Comparison of ENCODE assay signal across 8 mouse cellular contexts in the genomic region with DNA sequence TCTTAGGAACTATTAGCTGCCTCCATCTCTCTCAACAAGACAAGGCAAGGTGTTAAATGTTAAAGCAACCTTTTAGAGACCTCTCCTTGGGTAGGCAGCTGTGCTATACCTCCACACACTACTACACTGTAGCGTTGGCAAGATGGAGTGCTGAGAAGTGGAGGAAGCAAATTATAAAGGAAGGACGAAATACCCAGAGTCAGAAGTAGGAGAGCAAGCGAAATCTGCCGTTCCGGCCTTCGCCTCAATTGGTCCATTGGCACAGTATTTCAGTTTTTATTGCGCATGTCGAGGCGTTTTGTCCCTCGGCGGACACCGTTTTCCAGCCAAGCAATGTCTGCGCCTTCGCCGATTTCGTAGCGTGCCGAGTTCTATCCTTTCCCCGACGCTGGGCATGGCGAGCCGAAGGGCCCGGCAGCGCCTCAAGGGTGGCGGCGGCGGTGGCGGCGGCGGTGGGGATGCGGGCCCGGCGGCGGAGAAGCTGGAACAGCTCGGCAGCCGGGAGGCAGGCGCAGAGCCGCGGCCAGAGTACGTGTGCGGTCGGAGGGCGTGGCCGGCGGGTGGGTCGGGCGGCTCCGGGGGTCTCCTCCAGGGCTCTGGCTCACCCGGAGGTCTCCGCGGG. TPM values are rescaled to one million over a fixed set of nuclear protein-coding genes. Genes with fewer than 3 reads are reported as not detected.
A peak's percentile ranks its signal among the peaks of the same experiment; 100 is the strongest.
DNase-seq lines count a peak whose midpoint lies in the region; ATAC-seq and TF ChIP-seq lines count a peak whose summit lies in the region.

TSS of gene Alg9 (plus strand) at position 29 of the 622 bp plus-strand sequence.
TSS of gene 1110032A03Rik (minus strand) at position 530 of the 622 bp plus-strand sequence.

- DNase-seq in CD4-positive, CD25-positive, alpha-beta regulatory T cell, adult 2 months (ENCODE audit: low read depth, low spot score): peak; percentile 93
- DNase-seq in c-Kit-negative CD71-positive TER-119-positive erythroid progenitor cells, embryonic 14.5 days (ENCODE audit: low read depth, low spot score): peak; percentile 77
- DNase-seq in forebrain, embryonic 10.5 days (ENCODE audit: extremely low spot score, low spot score): peak; percentile 90
- DNase-seq in kidney, postnatal 25 days: peak; percentile 92
- DNase-seq in liver, embryonic 14.5 days (ENCODE audit: low read depth in 3 of 3, low spot score in 3 of 3): peak; percentile 70 to 79 (median 74)
- DNase-seq in neural tube, embryonic 11.5 days (ENCODE audit: low spot score): peak; percentile 89
- DNase-seq in stomach, postnatal 0 days (ENCODE audit: low spot score): peak; percentile 86

- H3K27me3 ChIP-seq in forebrain, embryonic 10.5 days (ENCODE audit: poor library complexity, severe bottlenecking): no peaks in the 10 kb centered on the region
- H3K27me3 ChIP-seq in heart, embryonic 15.5 days: no peaks in the 10 kb centered on the region
- H3K27me3 ChIP-seq in liver, embryonic 14.5 days (ENCODE audit: control insufficient read depth, insufficient read depth, low read length): no peaks in the 10 kb centered on the region
- no peaks in the 10 kb centered on the region for H3K27me3 ChIP-seq in neural tube, embryonic 11.5 days (ENCODE audit: control insufficient read depth, insufficient read depth, low read length)
- H3K27me3 ChIP-seq in stomach, postnatal 0 days (ENCODE audit: control insufficient read depth, insufficient read depth, low read length): no peaks in the 10 kb centered on the region

- WGBS in forebrain, embryonic 10.5 days: 2% methylated on average over 51 of the region's 51 CpGs
- WGBS in heart, embryonic 15.5 days: under 1% methylated on average over 38 of the region's 51 CpGs
- under 1% methylated on average over 51 of the region's 51 CpGs for WGBS in liver, embryonic 14.5 days (ENCODE audit: insufficient replicate concordance)
- WGBS in neural tube, embryonic 11.5 days: under 1% methylated on average over 47 of the region's 51 CpGs
- under 1% methylated on average over 43 of the region's 51 CpGs for WGBS in stomach, postnatal 0 days

- TF ChIP-seq CTCF in liver, embryonic 14.5 days (IDR thresholded peaks at IDR 0.05; ENCODE audit: low read depth): 0 out of 2 replicates have a peak, but pooled peaks have one; percentile 5
- no peak for TF ChIP-seq CTCF in stomach, postnatal 0 days (IDR thresholded peaks at IDR 0.05; ENCODE audit: low read depth)

- TF ChIP-seq EP300 in liver, embryonic 14.5 days (IDR thresholded peaks at IDR 0.05; ENCODE audit: low read depth): no peak
- TF ChIP-seq EP300 in stomach, postnatal 0 days (optimal IDR thresholded peaks at IDR 0.05): no peak

- H3K4me2 ChIP-seq in heart, embryonic 15.5 days: peak within 1 kb of the TSS; percentile 79
- H3K4me2 ChIP-seq in liver, embryonic 14.5 days (ENCODE audit: low read depth): peak within 1 kb of the TSS; percentile 92
- H3K4me2 ChIP-seq in neural tube, embryonic 11.5 days (ENCODE audit: low read depth): peak within 1 kb of the TSS; percentile 79
- peak within 1 kb of the TSS; percentile 97 for H3K4me2 ChIP-seq in stomach, postnatal 0 days (replicated peaks; ENCODE audit: low read depth)

- H3K9ac ChIP-seq in heart, embryonic 15.5 days: peak within 1 kb of the TSS; percentile 92
- peak within 1 kb of the TSS; percentile 84 for H3K9ac ChIP-seq in liver, embryonic 14.5 days (replicated peaks)
- peak within 1 kb of the TSS; percentile 85 for H3K9ac ChIP-seq in neural tube, embryonic 11.5 days (ENCODE audit: low read length)
- peak within 1 kb of the TSS; percentile 97 for H3K9ac ChIP-seq in stomach, postnatal 0 days (ENCODE audit: low read length)

- H3K4me1 ChIP-seq in forebrain, embryonic 10.5 days: peaks cover 26% of the 10 kb centered on the region
- peaks cover 17% of the 10 kb centered on the region for H3K4me1 ChIP-seq in heart, embryonic 15.5 days (replicated peaks)
- H3K4me1 ChIP-seq in liver, embryonic 14.5 days (replicated peaks; ENCODE audit: control insufficient read depth in 2 of 2, insufficient read depth in 2 of 2, low read length in 1 of 2): peaks cover 5 to 22% of the 10 kb centered on the region in 2 experiments; a peak in 3 of 4 replicates
- peaks cover 10% of the 10 kb centered on the region; the same call in 1 of the 2 replicates for H3K4me1 ChIP-seq in neural tube, embryonic 11.5 days (ENCODE audit: control insufficient read depth, insufficient read depth, low read length)
- H3K4me1 ChIP-seq in stomach, postnatal 0 days (replicated peaks; ENCODE audit: control insufficient read depth, insufficient read depth): peaks cover 2% of the 10 kb centered on the region; the same call in 1 of the 2 replicates

- H3K27ac ChIP-seq in forebrain, embryonic 10.5 days: peak within 1 kb of the TSS; percentile 95
- peak within 1 kb of the TSS; percentile 58 for H3K27ac ChIP-seq in heart, embryonic 15.5 days
- peak within 1 kb of the TSS; percentile 26 for H3K27ac ChIP-seq in liver, embryonic 14.5 days
- H3K27ac ChIP-seq in neural tube, embryonic 11.5 days (ENCODE audit: low read depth, low read length): peak within 1 kb of the TSS; percentile 80
- peak within 1 kb of the TSS; percentile 92 for H3K27ac ChIP-seq in stomach, postnatal 0 days (replicated peaks)

- H3K36me3 ChIP-seq in forebrain, embryonic 10.5 days (replicated peaks): peaks cover 42% of the 10 kb centered on the region
- peaks cover 19% of the 10 kb centered on the region for H3K36me3 ChIP-seq in heart, embryonic 15.5 days
- H3K36me3 ChIP-seq in liver, embryonic 14.5 days (replicated peaks; ENCODE audit: control insufficient read depth, insufficient read depth, low read depth): peaks cover 10% of the 10 kb centered on the region
- H3K36me3 ChIP-seq in neural tube, embryonic 11.5 days (ENCODE audit: control insufficient read depth, insufficient read depth, low read length): no peaks in the 10 kb centered on the region; the same call in 1 of the 2 replicates
- 0 out of 2 replicates have a peak, but pooled peaks cover 3% of the 10 kb centered on the region for H3K36me3 ChIP-seq in stomach, postnatal 0 days (ENCODE audit: control insufficient read depth, insufficient read depth, low read length)

- H3K9me3 ChIP-seq in forebrain, embryonic 10.5 days: no peaks in the 10 kb centered on the region
- H3K9me3 ChIP-seq in heart, embryonic 15.5 days (replicated peaks): no peaks in the 10 kb centered on the region
- no peaks in the 10 kb centered on the region for H3K9me3 ChIP-seq in liver, embryonic 14.5 days (ENCODE audit: control insufficient read depth, low read length)
- no peaks in the 10 kb centered on the region for H3K9me3 ChIP-seq in neural tube, embryonic 11.5 days (ENCODE audit: control insufficient read depth, low read length)
- no peaks in the 10 kb centered on the region for H3K9me3 ChIP-seq in stomach, postnatal 0 days (ENCODE audit: control insufficient read depth, low read length)

- H3K4me3 ChIP-seq in forebrain, embryonic 10.5 days: peak within 1 kb of the TSS; percentile 91
- H3K4me3 ChIP-seq in heart, embryonic 15.5 days: peak within 1 kb of the TSS; percentile 72
- H3K4me3 ChIP-seq in liver, embryonic 14.5 days (ENCODE audit: insufficient read depth in 1 of 2, low read depth in 2 of 2, low read length in 2 of 2): peak within 1 kb of the TSS; percentile 69 to 90
- H3K4me3 ChIP-seq in neural tube, embryonic 11.5 days (ENCODE audit: low read depth, low read length): peak within 1 kb of the TSS; percentile 89
- peak within 1 kb of the TSS; percentile 95 for H3K4me3 ChIP-seq in stomach, postnatal 0 days (ENCODE audit: low read depth, low read length)

- peak; percentile 76 for ATAC-seq in heart, embryonic 15.5 days (replicated peaks; ENCODE audit: insufficient number of reproducible peaks, insufficient read depth, low FRiP score, low read depth)
- peak; percentile 76 for ATAC-seq in liver, embryonic 14.5 days (ENCODE audit: insufficient read depth)
- ATAC-seq in neural tube, embryonic 11.5 days (ENCODE audit: insufficient read depth, low FRiP score, low TSS enrichment): peak; percentile 80
- peak; percentile 73 for ATAC-seq in stomach, postnatal 0 days (ENCODE audit: low FRiP score, low TSS enrichment)

RNA-seq across cellular contexts. Expression of gene Alg9, which starts in this region (rescaled TPM):
- 35.0 and 36.9 TPM in 2 replicates for polyA plus RNA-seq in forebrain, embryonic 10.5 days (2016; fragmentation: Nextera tagmentation; extraction: Ambion mirVana)
- 20.7 and 29.7 TPM in 2 replicates for polyA plus RNA-seq in heart, embryonic 15.5 days (2015; fragmentation: Nextera tagmentation; extraction: Ambion mirVana)
- polyA plus RNA-seq in liver, embryonic 14.5 days (2012; rRNA removed): 10.1 and 10.8 TPM in 2 replicates
- 12.7 and 13.5 TPM in 2 replicates for polyA plus RNA-seq in liver, embryonic 14.5 days (2014; fragmentation: Nextera tagmentation; extraction: Ambion mirVana)
- 46.3 and 46.9 TPM in 2 replicates for polyA plus RNA-seq in neural tube, embryonic 11.5 days (2014; fragmentation: Nextera tagmentation; extraction: Ambion mirVana)
- 19.7 and 19.8 TPM in 2 replicates for polyA plus RNA-seq in stomach, postnatal 0 days (2015; fragmentation: Nextera tagmentation; extraction: Ambion mirVana)

RNA-seq across cellular contexts. Expression of gene 1110032A03Rik, which starts in this region (rescaled TPM):
- polyA plus RNA-seq in forebrain, embryonic 10.5 days (2016; fragmentation: Nextera tagmentation; extraction: Ambion mirVana): 23.2 and 24.7 TPM in 2 replicates
- polyA plus RNA-seq in heart, embryonic 15.5 days (2015; fragmentation: Nextera tagmentation; extraction: Ambion mirVana): 24.4 and 25.1 TPM in 2 replicates
- polyA plus RNA-seq in liver, embryonic 14.5 days (2012; rRNA removed): 11.4 and 11.5 TPM in 2 replicates
- 15.8 and 16.9 TPM in 2 replicates for polyA plus RNA-seq in liver, embryonic 14.5 days (2014; fragmentation: Nextera tagmentation; extraction: Ambion mirVana)
- 34.2 and 43.1 TPM in 2 replicates for polyA plus RNA-seq in neural tube, embryonic 11.5 days (2014; fragmentation: Nextera tagmentation; extraction: Ambion mirVana)
- polyA plus RNA-seq in stomach, postnatal 0 days (2015; fragmentation: Nextera tagmentation; extraction: Ambion mirVana): 36.8 and 41.3 TPM in 2 replicates

Comparison
In these comparisons a context has a peak if more than half of its experiments do, and no peak if none do; other contexts are left out.
1. Peak in every context shown above with its lines: DNase-seq, ATAC-seq, H3K4me3 ChIP-seq and H3K27ac ChIP-seq.
2. H3K27ac ChIP-seq: peak in every context shown above with its lines; median percentile 95 in forebrain, embryonic 10.5 days; 92 in stomach, postnatal 0 days; 80 in neural tube, embryonic 11.5 days; 58 in heart, embryonic 15.5 days; 26 in liver, embryonic 14.5 days.